Mouse (Mus musculus): ENCODE results near the gene Gpr19.

- TF ChIP-seq ZC3H11A (IDR thresholded peaks at IDR 0.05; ENCODE audit: borderline replicate concordance, low read depth, low read length) (no peak), MAFK (IDR thresholded peaks at IDR 0.05; ENCODE audit: insufficient read depth, low read depth, low read length) (no peak), CHD2 (IDR thresholded peaks at IDR 0.05; ENCODE audit: low read depth, low read length) (no peak), HCFC1 (IDR thresholded peaks at IDR 0.05; ENCODE audit: borderline replicate concordance, insufficient read depth, low read length) (no peak), ZNF384 (IDR thresholded peaks at IDR 0.05; ENCODE audit: low read depth, low read length) (no peak)
These were observed 7.4 kb upstream of the Gpr19 start for GRCm38 (mm10) chr6:134905811-134906210.
